Mouse (Mus musculus): ENCODE measurements at regions not wholly inside any gene's neighbourhood (a gene's known extent, or its start where the extent isn't known, plus 50 kb on each side); places are given as distances from the start of the nearest gene placed in this dataset.

DNA sequence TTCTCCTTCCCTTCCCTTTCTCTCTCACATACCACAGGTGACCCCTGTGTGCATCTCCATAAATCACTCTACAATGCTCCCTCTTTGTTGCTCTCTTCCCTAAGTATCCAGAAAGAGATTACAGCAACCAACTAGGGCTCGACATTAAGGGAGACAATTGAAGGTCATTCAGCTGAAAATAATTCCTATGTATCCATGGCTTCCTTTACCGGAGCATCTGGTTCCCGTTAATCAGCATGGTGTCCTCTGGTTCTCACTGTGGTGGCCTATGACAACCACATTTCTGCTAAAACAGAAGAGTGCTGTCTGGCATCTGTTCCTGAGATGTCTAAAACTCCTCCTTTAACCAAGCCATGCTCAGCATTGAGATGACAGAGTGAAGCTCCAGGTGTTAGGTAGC lies 106.9 kb downstream of the Mettl11b start (continued):
- TF ChIP-seq USF2 (IDR thresholded peaks at IDR 0.05; ENCODE audit: borderline replicate concordance in 1 of 2, insufficient read depth in 1 of 2, low read depth in 1 of 2, low read length in 2 of 2) (no peak), UBTF (IDR thresholded peaks at IDR 0.05; ENCODE audit: borderline replicate concordance, insufficient read depth, low read depth, low read length) (no peak), JUND (IDR thresholded peaks at IDR 0.05; ENCODE audit: low read depth, low read length) (no peak)

DNA sequence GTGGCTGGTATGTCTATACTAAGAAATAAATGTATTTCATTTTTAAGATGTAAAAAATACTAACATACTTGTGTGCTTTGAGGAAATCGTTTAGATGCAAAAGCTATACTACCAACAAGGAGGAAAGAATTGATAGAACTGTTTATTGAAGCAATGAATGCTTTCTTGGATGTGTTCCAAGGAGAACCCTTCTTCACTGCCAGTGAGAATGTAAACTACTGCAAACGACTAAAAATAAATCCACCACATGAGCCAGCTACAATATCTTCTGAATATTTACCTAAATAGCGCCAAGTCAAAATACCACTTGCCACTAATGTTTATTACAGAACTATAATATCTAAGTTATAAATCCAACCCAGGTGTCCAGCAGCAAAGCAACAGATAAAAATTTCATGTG lies 108.4 kb downstream of the Mettl11b start:
- no peak overlapping the region for H3K4me3 ChIP-seq (ENCODE audit: control insufficient read depth in 1 of 2, insufficient read depth in 1 of 2, low read depth in 2 of 2, low read length in 2 of 2)
- H3K9ac ChIP-seq (ENCODE audit: control insufficient read depth, low read depth, low read length, poor library complexity, severe bottlenecking), result no peak overlapping the region
- no peaks in the 10 kb centered on the region; a peak in 2 of 4 replicates for H3K27me3 ChIP-seq (ENCODE audit: control insufficient read depth in 1 of 2, insufficient read depth in 2 of 2, low read length in 2 of 2)
- no peak for TF ChIP-seq MXI1 (IDR thresholded peaks at IDR 0.05; ENCODE audit: low read depth, low read length)
- TF ChIP-seq MAFK (IDR thresholded peaks at IDR 0.05; ENCODE audit: borderline replicate concordance, low read depth, low read length), result no peak
- no peak for TF ChIP-seq POLR2AphosphoS5 (IDR thresholded peaks at IDR 0.05; ENCODE audit: borderline replicate concordance, low read depth, low read length)
- no peak for TF ChIP-seq MYC (IDR thresholded peaks at IDR 0.05; ENCODE audit: low read depth, low read length)
- no peak for TF ChIP-seq EP300 (IDR thresholded peaks at IDR 0.05; ENCODE audit: low read depth in 1 of 2, low read length in 2 of 2)
- TF ChIP-seq POLR2AphosphoS2 (IDR thresholded peaks at IDR 0.05; ENCODE audit: low read length), result no peak
- no peak for TF ChIP-seq KAT2A (conservative IDR thresholded peaks at IDR 0.05; ENCODE audit: low read depth, low read length)
- no peak for TF ChIP-seq USF1 (IDR thresholded peaks at IDR 0.05; ENCODE audit: low read depth, low read length)
- TF ChIP-seq NELFE (IDR thresholded peaks at IDR 0.05; ENCODE audit: low read depth, low read length), result no peak
- no peak for TF ChIP-seq USF2 (IDR thresholded peaks at IDR 0.05; ENCODE audit: borderline replicate concordance in 1 of 2, insufficient read depth in 1 of 2, low read depth in 1 of 2, low read length in 2 of 2)
- no peak for TF ChIP-seq RCOR1 (IDR thresholded peaks at IDR 0.05; ENCODE audit: low read depth, low read length)
- no peak for TF ChIP-seq ETS1 (IDR thresholded peaks at IDR 0.05; ENCODE audit: low read depth, low read length)
- H3K79me2 ChIP-seq (ENCODE audit: control insufficient read depth, insufficient read depth, low read length, poor library complexity), result no peaks in the 10 kb centered on the region
- no peak overlapping the region for H3K27ac ChIP-seq (ENCODE audit: control insufficient read depth, low read depth, low read length)
- no peaks in the 10 kb centered on the region for H3K36me3 ChIP-seq (ENCODE audit: control insufficient read depth in 1 of 2, insufficient read depth in 2 of 2, low read length in 2 of 2)
- H3K9me3 ChIP-seq (replicated peaks; ENCODE audit: insufficient read depth, low read length), result no peaks in the 10 kb centered on the region
- H3K4me1 ChIP-seq (ENCODE audit: control insufficient read depth in 1 of 2, insufficient read depth in 2 of 2, low read length in 2 of 2), result no peaks in the 10 kb centered on the region
- DNase-seq (ENCODE audit: low read depth, low spot score), result no peak

GRCm38 (mm10) chr1:163608429-163608828 lies 116.6 kb downstream of the Mettl11b start:
- Histone ChIP-seq H3K79me2 (ENCODE audit: control insufficient read depth, insufficient read depth, low read length, poor library complexity) (no peaks in the 10 kb centered on the region), H3K36me3 (ENCODE audit: control insufficient read depth in 1 of 2, insufficient read depth in 2 of 2, low read length in 2 of 2) (no peaks in the 10 kb centered on the region), H3K4me3 (ENCODE audit: control insufficient read depth in 1 of 2, insufficient read depth in 1 of 2, low read depth in 2 of 2, low read length in 2 of 2) (no peak overlapping the region), H3K9ac (ENCODE audit: control insufficient read depth, low read depth, low read length, poor library complexity, severe bottlenecking) (no peak overlapping the region), H3K9me3 (replicated peaks; ENCODE audit: insufficient read depth, low read length) (no peaks in the 10 kb centered on the region), H3K27ac (ENCODE audit: control insufficient read depth, low read depth, low read length) (no peak overlapping the region), H3K4me1 (ENCODE audit: control insufficient read depth in 1 of 2, insufficient read depth in 2 of 2, low read length in 2 of 2) (no peaks in the 10 kb centered on the region), H3K27me3 (ENCODE audit: control insufficient read depth in 1 of 2, insufficient read depth in 2 of 2, low read length in 2 of 2) (no peaks in the 10 kb centered on the region; a peak in 1 of 4 replicates)
- DNase-seq (ENCODE audit: low read depth, low spot score), result no peak
- TF ChIP-seq TAL1 (IDR thresholded peaks at IDR 0.05; ENCODE audit: low read length), result no peak
- no peak for TF ChIP-seq ZKSCAN1 (IDR thresholded peaks at IDR 0.05; ENCODE audit: low read depth, low read length)
- TF ChIP-seq USF2 (IDR thresholded peaks at IDR 0.05; ENCODE audit: borderline replicate concordance in 1 of 2, insufficient read depth in 1 of 2, low read depth in 1 of 2, low read length in 2 of 2), result no peak
- TF ChIP-seq UBTF (IDR thresholded peaks at IDR 0.05; ENCODE audit: borderline replicate concordance, insufficient read depth, low read depth, low read length), result no peak
- no peak for TF ChIP-seq MAX (IDR thresholded peaks at IDR 0.05; ENCODE audit: low read length)
- TF ChIP-seq ETS1 (IDR thresholded peaks at IDR 0.05; ENCODE audit: low read depth, low read length), result no peak
- no peak for TF ChIP-seq CHD2 (IDR thresholded peaks at IDR 0.05; ENCODE audit: low read length)
- TF ChIP-seq ZNF384 (IDR thresholded peaks at IDR 0.05; ENCODE audit: low read depth, low read length), result no peak
- TF ChIP-seq ELF1 (IDR thresholded peaks at IDR 0.05; ENCODE audit: low read depth, low read length), result no peak
- no peak for TF ChIP-seq RCOR1 (IDR thresholded peaks at IDR 0.05; ENCODE audit: low read depth, low read length)

All from MEL (cell line).